Mouse (Mus musculus): ENCODE results near the gene Qk.
A peak's percentile ranks its signal among the peaks of the same experiment; 100 is the strongest.

Qk gene

DNA sequence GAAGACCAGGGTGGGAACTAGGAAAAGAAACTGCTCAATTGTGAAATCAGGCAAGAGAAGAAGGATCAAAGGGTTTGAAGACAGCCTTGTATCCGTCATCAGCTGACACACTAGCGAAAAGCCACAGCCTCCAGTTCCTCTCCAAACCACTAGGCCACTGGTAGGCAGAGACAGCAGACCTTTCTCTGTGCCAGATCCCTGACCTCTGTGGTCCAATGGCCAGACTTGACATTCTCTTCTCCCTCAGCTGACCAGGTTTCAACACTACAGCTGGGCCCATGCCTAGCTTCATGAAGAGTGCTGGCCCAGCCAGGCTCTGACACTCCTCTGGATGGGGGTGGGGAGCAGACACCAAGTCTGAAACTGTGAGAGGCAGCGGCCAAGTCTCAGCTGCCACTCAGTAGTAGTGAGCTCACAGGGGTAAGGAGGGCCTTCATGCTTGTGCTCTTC, 7.0 kb upstream of the Qk start:
- DNase-seq (ENCODE audit: low spot score in 2 of 2) = no peak

DNA sequence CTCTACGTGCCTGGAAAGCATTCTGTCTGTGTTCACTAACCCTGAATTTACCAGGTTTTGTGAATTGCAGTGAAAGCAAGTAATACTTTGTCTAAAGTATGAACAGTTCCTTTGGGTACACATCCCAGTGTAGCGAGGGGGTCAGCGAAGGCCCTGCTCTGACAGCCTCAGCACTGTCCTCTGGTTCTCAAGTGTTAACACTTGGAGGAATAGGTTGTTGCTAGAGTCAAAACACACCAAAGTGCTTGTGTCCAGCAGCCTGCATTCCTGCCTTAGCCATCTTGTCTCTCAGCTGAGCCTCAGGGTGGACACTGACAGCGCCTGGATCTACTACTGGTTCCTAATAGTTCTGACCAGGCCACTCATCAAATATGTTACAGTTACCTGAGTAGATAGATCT, 6.3 kb upstream of the Qk start:
- DNase-seq (ENCODE audit: low spot score in 2 of 2) = no peak

DNA sequence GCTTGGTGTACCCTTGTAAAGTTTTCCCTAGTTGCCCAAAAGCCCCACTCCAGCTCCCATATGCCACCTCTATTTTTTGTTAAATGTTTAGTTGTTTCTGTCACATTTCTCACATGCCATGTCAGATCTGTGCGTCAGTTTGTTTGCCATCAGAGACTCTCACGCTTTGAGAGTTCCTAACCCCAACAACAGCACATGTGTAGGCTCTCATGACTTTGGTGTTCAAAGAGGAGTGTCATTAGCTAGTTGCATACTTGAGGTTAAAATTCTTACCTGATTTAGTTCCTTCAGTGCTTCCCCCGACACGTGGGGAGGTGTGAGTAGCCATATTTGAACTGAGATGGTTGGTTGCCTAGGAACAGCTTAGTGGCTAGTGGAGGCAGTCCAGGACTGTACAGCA, 2.1 kb upstream of the Qk start:
- DNase-seq (ENCODE audit: low spot score in 2 of 2) = no peak

DNA sequence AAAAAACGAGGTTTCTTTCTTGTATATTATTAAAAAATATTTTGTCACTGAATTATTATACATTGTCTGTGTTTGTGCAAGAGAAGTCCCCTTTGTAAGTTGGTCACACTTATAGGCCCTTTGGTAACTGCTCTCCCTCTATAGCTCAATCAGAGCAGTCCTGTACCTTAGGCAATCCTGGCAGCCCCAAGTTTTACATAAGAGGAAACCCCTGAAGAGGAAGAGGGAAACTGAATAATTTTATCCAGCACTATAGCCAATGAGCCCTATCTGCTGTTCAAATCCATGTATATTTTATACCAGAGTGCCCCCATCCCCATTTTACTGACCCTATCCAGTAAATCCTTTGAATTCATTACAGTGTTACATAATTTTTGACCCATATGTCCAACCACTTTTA, 1.4 kb upstream of the Qk start:
- DNase-seq (ENCODE audit: low spot score in 2 of 2) = no peak

DNA sequence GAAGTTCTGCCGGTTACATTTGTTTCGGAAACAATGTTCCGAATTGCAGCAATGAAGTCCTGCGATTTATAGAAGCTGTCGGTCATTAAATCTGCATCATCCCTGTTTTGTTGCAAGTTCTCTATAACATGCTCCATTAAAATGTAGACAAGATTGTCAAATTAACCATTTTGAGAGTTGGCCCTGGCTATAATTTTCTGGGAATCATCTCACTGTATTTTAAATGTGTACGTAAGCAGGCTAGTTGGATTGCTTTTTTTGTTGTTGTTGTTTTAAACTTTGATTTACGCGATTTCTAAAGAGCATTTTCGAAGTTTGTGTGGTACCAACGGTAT, 769 bp upstream of the Qk start:
- DNase-seq (ENCODE audit: low spot score in 2 of 2) = no peak

DNA sequence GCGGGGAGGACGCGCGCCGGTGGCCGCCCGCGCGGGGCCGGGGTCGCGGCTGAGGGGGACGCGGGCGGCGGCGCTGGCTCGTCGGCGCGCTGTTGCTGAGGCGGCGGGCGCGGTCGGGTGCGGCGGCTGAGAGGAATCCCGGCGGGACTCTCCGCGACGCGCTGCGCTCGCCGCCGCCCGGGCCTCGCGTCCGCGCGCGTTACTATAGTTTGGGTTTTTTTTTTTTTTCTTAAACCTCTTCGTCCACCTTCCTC, 296 bp downstream of the Qk start:
- no peak for DNase-seq (ENCODE audit: low spot score in 2 of 2)

DNA sequence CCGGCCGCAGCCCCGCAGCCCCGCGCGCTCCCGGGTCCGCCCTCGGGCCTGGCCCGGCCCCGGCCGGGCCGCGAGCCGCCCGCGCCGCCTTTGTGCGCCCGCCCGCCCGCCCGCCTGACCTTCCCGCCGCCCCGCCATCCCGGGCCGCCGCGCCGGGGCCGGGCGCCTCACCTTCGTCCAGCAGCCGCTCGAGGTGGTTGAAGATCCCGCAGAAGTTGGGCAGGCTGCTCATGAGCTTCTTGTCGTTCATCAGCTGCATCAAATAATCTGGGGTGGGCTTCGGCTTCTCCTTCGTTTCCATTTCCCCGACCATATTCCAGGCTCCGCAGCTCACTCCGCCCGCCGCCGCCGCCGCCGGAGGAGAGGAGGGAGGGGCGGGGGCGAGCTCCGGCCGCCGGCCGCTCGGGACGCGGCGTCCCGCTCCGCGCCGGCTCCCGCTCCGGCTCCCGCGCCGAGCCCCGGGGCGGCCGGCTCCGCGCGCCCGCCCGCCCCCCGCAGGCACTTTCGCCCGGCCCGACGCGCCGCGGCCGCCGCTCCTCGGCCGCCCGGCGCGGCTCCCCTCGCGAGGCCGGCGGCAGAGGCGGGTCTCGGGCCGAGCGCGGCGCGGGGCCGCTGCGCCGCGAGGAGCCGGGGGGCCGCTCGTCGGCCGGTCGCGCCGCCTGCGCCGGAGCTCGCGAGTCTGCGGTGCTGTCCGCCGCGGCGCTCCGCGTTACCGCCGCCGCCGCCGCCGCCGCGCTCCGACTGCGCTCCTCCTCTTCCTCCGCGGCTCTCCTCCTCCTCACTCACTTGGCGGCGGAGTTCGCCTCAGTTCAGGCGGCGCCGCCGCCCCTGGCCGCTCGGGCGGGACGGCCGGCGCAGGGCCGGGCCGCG, 858 bp downstream of the Qk start:
- peak; percentile 54 to 72 for DNase-seq (ENCODE audit: low spot score in 2 of 2)

DNA sequence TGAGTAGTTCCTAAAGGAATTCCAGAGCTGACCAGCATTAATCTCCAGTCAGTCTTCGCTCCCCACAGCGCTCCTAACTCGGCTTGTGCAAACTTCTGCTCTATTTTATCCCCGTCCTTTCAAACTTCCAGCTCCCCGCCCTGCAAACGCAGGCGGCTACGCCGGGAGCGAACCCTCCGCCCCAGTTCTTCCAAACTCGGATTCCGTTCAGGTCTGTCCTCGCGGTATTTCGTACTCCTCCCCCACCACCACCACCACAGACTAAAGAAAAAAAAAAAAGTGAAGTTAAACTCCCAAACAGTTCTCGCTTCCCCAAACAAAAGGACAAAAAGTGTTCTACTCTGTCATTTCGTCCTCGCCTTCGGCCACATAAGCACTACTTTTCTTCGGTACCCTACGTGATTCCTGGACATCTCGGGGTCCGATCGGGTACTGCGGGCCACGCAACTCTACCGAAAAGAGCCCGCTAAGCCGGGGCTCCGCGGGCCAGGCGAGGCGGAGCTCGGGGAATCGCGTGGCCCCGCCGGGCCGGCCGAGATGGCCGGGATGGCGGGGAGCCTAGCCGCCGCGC, 1.6 kb downstream of the Qk start:
- peak; percentile 52 for DNase-seq (ENCODE audit: low spot score in 2 of 2)

DNA sequence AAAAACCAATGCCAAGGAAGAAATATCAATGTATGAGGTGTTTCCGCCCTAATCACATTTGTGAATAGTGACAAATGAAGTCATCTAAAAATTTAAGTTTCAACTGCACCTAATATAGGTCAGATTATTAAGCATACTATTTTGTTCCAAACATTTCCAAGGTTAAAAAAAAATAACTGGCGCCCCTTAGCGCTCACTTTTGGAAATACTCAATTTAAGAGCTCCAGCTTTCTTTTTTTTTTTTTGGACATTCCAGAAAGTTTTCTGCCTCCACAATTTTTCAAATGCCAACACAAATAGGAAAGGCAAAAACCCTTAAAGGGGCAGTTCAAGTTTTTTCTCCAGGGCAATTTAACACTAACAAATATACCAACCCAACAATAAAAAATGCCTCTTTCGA, 2.5 kb downstream of the Qk start:
- peak in 1 of 2 experiments; percentile 60 for DNase-seq (ENCODE audit: low spot score in 2 of 2)

DNA sequence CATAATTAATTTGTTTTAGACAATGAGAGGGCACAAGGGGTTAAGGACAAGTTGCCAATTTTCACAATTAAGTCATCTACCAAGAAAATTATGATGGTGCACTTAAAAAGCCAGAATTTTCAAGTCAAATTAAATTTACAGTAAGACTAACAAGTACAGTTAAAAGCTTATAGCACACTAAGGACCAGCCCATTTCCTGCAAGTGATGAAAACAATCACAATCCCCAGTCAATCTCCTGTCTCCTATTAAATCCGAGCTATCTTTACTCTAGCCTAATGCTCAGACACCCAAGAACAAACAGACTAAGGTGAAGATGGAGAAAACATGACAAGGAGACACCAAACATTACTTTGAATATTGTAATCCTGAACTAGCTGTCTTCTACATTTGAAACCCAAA, 3.2 kb downstream of the Qk start:
- DNase-seq (ENCODE audit: low spot score in 2 of 2) = no peak

DNA sequence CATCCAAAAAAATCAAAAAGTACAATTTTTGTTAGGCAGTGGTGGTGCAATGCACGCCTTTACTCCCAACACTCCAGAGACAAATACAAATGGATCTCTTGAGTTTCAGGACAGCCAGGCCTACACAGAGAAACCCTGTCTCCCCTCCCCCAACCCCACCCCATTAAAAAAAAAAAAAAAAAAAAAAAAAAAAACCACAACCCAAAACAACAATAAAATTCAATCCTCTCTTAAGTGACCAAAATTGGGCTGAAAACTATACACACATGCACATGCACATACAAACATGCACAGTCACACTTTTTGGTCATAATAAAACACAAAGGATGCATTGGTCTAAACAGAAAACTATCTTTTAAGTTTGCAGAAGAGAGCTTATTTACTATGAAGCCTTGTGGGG, 9.6 kb downstream of the Qk start:
- DNase-seq (ENCODE audit: low spot score in 2 of 2) = no peak

DNA sequence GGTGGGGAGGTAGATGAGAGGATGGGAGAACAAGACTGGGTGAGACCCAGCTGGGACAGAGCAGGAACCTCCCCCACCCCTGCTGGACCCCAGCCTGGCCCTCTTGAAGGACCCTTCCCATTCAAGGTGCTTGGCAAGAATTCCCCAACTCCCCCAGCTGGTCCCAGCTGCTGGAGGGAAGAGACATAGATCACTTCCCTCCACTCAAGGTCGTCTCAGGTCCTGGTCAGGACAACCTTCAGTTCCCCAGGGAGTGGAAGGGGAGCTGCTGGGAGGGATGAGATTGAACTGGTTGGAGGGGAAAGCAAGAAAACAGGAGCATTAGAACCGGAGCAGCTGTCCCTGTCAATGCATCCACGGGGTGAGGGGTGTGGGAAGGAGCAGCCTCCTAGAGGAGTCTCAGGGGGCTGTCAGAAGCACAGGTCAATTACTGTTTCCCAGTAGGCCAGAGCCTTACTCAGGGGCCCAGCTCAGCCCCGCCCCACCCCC, 10.5 kb downstream of the Qk start:
- no peak for DNase-seq (ENCODE audit: low spot score in 2 of 2)

DNA sequence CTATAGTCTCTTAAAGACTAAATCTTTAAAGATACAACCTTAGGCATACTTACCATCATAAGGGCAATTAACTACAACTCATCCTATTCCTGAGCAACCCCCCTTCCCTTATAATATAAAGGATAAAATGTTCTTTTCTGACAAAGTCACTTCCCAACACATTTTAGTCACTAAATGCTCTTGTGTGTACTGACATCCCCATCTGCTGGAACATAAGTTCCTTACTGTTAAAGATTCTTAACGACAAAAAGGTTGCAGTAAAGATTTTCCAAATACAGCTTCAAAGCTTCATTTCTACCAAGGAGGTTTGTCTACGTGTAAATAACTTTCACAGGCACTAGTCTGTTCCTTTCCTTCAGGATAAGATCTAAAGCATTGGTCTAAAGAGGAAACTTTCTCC, 13.2 kb downstream of the Qk start:
- DNase-seq (ENCODE audit: low spot score in 2 of 2) = no peak

DNA sequence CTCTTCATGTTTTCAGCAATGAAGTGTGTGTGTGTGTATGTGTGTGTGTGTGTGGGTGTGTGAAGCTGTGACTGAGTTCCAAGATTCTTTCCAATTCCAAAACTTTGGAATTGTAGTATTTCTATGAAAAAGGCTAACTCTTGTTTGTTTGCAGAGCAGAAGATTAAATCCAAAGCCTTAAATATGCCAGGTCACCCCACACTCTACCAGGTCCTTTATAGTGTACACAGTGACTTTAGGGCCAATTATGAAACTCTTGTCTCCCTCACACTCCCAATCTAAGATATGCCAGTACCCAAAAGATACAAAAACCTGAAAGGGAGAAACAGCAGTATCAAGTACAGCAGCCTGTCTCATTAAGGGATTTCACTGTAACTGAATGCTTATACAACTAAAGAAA, 15.7 kb downstream of the Qk start:
- no peak for DNase-seq (ENCODE audit: low spot score in 2 of 2)

DNA sequence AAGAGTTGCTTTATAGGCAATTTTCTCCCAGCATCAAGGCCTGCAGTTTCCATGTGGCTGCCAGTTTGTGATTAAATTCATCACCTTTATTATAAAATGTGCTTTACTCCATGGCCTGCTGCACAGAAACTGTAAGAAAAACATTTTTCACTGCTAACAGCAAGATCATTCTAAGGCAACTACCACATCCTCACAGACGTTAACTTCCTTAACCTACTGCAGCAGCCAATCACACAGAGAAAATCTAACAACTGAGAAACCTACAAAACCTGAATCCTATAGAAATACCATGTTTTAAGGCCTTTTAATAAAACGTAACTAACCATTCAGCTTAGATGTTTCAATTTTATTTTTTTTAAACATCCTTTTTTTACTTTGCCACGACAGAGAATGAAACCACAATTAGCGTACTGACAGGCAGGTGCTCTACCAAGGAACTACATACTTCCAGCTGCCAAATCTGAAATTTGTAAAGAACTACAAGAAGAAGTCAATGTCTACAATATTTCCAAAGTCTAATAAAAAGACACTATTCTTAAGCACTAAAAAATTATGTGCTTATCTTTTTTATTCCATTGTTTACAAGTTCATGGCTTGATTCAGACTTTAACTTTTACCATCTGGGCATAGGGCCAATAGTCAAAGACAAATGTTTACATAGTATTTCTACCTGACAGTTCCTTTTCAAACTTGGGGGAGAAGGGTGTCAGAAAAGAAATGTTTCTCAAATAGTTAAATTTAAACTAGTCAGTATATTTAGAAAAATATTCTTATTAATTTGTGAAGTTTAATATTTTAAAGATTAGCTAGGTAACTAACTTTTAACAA, 18.5 kb downstream of the Qk start:
- DNase-seq (ENCODE audit: low spot score in 2 of 2) = no peak

DNA sequence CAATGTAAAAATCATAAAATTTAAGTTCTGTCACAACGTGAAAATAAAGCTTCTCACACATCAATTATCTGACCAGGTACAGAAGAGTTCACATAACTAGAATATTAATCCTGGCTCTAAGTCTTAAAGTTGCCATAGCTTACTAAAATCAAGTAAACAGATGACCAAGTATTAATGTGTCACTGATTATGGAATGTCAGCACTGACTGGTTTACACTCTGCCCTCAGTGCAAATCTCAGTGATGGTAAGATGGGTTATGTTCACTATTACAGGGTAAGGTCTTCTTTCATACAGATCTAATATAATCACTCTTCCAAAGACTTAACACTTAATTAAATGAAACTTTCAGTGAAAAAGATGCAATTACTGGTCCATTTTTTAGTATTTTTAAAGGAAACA, 20.3 kb downstream of the Qk start:
- DNase-seq (ENCODE audit: low spot score in 2 of 2) = no peak

DNA sequence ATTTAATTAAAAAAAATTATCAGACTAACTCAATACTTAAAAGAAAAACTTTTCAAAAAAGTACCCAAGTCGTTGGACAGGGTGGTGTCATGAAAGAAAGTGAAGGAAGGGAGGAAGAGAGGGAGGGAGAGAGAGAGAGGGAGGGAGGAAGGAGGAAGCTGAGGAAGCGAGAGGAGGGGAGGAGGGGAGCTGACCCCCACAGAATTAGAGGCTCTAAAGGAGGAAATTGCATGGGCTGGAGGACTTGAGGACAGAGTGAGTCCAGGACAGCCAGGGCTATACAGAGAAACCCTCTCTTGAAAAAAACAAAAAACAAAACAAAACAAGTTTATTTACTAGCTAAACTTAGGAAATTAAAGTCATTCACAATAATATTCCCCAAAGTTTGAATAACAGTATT, 27.1 kb downstream of the Qk start:
- no peak for DNase-seq (ENCODE audit: low spot score in 2 of 2)

DNA sequence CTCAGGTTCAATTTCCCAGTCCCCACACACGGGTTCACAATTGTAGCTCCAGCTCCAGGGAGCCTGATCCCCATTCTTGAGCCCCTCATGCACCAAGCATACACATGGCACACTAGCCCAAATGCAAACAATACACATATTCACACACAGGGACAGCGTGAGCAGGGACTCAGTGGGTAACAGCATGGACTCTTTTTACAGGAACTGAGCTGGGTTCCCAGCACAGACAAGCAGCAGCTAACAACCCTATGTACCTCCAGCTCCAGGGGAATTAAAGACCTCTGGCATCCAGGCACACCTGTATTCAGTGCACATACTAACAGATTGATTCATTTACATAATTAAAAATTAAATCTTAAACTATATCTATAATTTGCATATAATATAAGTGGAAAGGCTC, 34.9 kb downstream of the Qk start:
- no peak for DNase-seq (ENCODE audit: low spot score in 2 of 2)

DNA sequence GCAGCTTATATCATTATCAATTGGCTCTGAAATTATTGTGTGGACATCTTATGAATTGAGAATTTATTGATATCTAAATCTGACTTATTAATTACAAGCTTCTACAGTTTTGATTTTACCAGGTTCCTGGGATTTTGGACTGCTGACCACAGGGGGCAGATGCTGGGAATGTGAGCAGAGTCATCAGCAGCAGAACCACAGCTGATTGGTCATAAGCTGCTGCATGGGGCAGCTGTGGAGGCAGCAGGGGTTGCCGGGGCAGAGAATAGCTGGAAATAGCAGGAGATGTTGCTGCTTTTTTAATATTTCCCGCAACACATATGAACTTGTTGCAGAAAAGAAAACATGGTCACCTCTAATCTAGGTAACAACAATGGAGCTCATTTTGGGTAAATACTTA, 40.1 kb downstream of the Qk start:
- no peak for DNase-seq (ENCODE audit: low spot score in 2 of 2)

DNA sequence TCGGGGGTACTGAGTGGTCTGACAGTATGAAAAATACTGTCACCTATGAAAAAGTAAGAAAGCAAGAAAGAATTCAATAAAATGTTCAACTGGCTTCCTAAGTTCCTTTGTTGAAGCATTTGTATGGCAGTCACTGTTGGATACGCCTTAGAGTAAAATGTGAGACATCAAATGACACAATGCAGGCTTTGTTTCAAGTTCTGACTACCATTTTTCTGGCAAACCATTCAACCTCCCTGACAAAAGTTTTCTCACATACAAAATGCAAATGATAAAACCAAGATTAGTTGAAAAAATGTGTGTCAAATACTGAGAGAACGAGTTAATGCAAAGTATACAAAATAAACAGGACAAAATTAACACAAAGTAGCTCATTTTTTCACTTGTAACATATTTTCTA, 50.1 kb downstream of the Qk start:
- no peak for DNase-seq (ENCODE audit: low spot score in 2 of 2)

DNA sequence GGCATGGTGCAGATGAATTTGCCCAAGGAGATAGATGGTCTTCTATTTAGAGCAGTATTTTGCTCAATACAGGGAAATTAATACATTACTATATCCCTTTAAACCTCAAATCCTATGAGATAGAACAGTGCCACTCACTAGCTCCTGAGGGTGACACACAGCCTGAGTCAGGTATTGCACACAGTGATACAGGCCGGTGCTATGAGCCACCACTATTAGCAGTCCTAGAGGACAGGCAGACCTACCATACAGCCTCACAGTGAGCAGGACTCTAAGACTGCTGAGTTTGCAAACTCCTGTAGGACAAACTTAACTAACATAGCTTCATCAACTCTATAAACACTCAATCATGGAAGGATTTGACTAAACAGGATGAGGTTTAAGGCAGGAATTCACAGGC, 51.2 kb downstream of the Qk start:
- no peak for DNase-seq (ENCODE audit: low spot score in 2 of 2)

DNA sequence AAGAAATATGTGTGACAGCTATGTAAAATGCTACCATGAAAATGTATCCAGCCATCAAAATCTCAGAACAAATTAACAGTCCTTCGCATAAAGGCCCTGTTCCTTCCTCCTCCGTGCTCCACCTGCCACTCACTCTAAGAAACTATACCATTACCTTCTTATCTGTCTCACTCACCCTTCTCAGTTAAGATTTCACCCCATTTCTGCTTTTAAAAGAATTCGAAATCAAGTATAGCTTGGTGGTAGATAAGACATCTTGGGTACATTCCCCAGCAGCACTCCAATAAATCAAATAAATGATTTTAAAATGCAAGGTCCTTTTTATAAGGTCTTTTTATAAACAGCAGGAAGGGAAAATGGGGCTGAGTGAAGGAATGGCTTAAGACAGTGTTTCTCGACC, 53.4 kb downstream of the Qk start:
- DNase-seq (ENCODE audit: low spot score in 2 of 2) = no peak
